Mouse (Mus musculus) spleen, adult 2 months (tissue): ENCODE results near the gene Carmil1.

Experiments used
- CTCF ChIP-seq: fragments of 200-500 bp; IDR thresholded peaks from 2 replicates; pipeline ENCODE4 v1.5.1; 2011; ENCODE audit warnings: mild to moderate bottlenecking, inconsistent platforms; ENCODE audit not compliant: insufficient read depth, insufficient read length, insufficient replicate concordance; ENCODE audit errors: extremely low read depth
- POLR2A ChIP-seq: fragments of 200-500 bp; IDR thresholded peaks from 2 replicates; pipeline ENCODE4 v1.6.1; 2011; ENCODE audit warnings: low read depth, low read length, inconsistent platforms

- TF ChIP-seq CTCF (no peak), POLR2A (no peak)
Observed at GRCm38 (mm10) chr13:24018515-24018914, 262.1 kb downstream of the Carmil1 start.
